Mouse (Mus musculus) hindbrain, embryonic 10.5 days (tissue): Measurements from ENCODE around the gene Nsf. TPM values are rescaled to one million over a fixed set of nuclear protein-coding genes. Genes with fewer than 3 reads are reported as not detected.
"Not testable (repeated sequence)": the region's sequence is repeated elsewhere in the genome, so short reads cannot be mapped to it uniquely, and the experiment has no call there.

Experiments used
- DNase-seq: peaks from one replicate; pipeline ENCODE4 v3.0.0-alpha.2; 2017; ENCODE audit warnings: low spot score
- H3K27ac ChIP-seq: fragments of 300-500 bp; sonication (generic); 2 replicates; pipeline ENCODE4 v1.5.1; 2016; ENCODE audit warnings: mild to moderate bottlenecking, moderate library complexity
- H3K27me3 ChIP-seq: fragments of 300-500 bp; sonication (generic); 2 replicates; pipeline ENCODE4 v1.6.1; 2016; ENCODE audit warnings: mild to moderate bottlenecking; ENCODE audit not compliant: poor library complexity, insufficient read depth, severe bottlenecking
- H3K36me3 ChIP-seq: fragments of 300-500 bp; sonication (generic); 2 replicates; pipeline ENCODE4 v1.6.1; 2016; ENCODE audit warnings: mild to moderate bottlenecking, moderate library complexity
- H3K4me1 ChIP-seq: fragments of 300-500 bp; sonication (generic); replicated peaks from 2 replicates; pipeline ENCODE4 v1.6.1; 2016; ENCODE audit warnings: mild to moderate bottlenecking
- H3K4me3 ChIP-seq: fragments of 300-500 bp; sonication (generic); 2 replicates; pipeline ENCODE4 v1.5.1; 2016; ENCODE audit warnings: mild to moderate bottlenecking, moderate library complexity
- H3K9me3 ChIP-seq: fragments of 300-500 bp; sonication (generic); 2 replicates; pipeline ENCODE4 v1.6.1; 2016; ENCODE audit warnings: mild to moderate bottlenecking, moderate library complexity
- WGBS: fragments of 180-500 bp; shearing (Covaris S2); methylation state at CpG from one replicate; pipeline ENCODE4 v1.1.7; 2016; 5-methylcytosine and 5-hydroxymethylcytosine counted together
- polyA plus RNA-seq: library from polyadenylated mRNA; unstranded; fragments of >200 nt; fragmentation: Nextera tagmentation; extraction: Ambion mirVana; gene quantifications from 2 replicates; pipeline ENCODE4 v1.2.1, GENCODE M21; 2016

Gene Nsf
- polyA plus RNA-seq = 53.1 and 54.3 TPM in 2 replicates

DNA sequence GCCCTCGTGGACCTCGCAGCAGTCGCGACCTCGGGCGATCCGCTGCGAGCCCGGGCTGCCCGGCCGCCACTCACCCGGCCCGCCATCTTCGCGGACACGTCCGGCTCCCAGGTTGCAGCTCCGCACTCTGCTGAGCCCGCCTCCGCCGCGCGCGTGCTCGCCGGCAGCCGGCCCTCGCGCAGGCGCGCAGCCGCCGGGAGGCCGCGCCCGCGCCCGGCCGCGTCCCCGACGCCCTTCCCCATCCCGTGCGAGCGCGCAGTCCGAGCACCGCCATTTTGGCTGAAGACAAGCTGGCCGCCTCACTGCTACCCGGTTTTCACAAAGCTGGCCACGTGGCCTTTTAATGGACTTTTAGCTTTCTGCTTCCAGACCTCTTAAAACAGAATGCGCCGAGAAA, at the start of gene Nsf:
Gene Nsf (minus strand): TSS at position 161 of the 397 bp plus-strand sequence.
- Histone ChIP-seq H3K27ac (peak within 1 kb of the TSS; percentile 95), H3K27me3 (no peaks in the 10 kb centered on the region), H3K36me3 (no peaks in the 10 kb centered on the region), H3K4me3 (peak within 1 kb of the TSS; percentile 90), H3K4me1 (peaks cover 24% of the 10 kb centered on the region), H3K9me3 (no peaks in the 10 kb centered on the region)
- DNase-seq = peak; percentile 85
- WGBS = under 1% methylated on average over 53 of the region's 53 CpGs

DNA sequence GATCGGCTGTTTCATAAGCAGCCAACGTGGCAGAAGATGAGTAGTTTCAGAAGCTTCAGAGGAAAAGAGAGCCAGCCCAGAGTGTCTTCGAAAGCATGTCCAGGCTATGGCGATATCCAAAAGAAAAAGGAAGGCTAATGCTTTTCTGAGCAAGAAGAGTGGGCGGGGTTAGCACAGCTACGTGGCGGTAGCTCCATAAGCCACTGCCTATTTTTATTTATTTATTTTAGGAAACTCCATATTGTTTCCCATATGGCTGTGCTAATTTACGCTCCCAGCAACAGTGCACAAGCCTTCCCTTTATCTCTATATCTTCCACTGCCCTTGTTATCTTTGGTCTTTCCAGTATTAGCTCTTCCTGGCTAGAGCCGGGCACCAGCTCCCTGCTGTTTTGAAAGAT, 49.5 kb upstream of the Nsf start:
- Histone ChIP-seq H3K27ac (no peak overlapping the region), H3K4me3 (no peak overlapping the region), H3K27me3 (no peaks in the 10 kb centered on the region), H3K4me1 (0 out of 2 replicates have a peak, but pooled peaks cover 3% of the 10 kb centered on the region), H3K36me3 (no peaks in the 10 kb centered on the region), H3K9me3 (no peaks in the 10 kb centered on the region)
- DNase-seq = no peak
- WGBS = 81% methylated on average over 9 of the region's 9 CpGs

DNA sequence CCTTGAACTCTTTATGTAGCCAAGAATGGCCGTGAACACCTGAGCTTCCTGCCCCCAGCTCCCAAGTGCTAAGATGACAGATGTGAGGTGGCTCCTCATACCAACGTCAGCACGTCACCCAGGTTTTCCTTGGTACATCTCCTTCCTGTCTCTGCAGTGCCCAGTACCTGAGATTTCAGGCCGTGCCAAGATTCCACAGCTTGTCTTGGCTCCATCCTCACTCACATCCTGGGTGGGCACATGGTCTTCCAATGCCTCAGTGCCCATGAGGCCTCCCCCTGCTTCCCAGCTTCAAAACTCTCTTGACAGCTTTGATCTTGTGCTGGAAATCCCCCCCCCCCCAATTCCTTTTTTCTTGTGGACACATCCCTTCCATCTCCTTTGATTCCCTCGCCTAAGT, 48.3 kb upstream of the Nsf start:
- Histone ChIP-seq H3K4me1 (0 out of 2 replicates have a peak, but pooled peaks cover 3% of the 10 kb centered on the region), H3K36me3 (no peaks in the 10 kb centered on the region), H3K9me3 (no peaks in the 10 kb centered on the region), H3K4me3 (no peak overlapping the region), H3K27me3 (no peaks in the 10 kb centered on the region), H3K27ac (no peak overlapping the region)
- WGBS = 89% methylated on average over 5 of the region's 5 CpGs
- no peak for DNase-seq

DNA sequence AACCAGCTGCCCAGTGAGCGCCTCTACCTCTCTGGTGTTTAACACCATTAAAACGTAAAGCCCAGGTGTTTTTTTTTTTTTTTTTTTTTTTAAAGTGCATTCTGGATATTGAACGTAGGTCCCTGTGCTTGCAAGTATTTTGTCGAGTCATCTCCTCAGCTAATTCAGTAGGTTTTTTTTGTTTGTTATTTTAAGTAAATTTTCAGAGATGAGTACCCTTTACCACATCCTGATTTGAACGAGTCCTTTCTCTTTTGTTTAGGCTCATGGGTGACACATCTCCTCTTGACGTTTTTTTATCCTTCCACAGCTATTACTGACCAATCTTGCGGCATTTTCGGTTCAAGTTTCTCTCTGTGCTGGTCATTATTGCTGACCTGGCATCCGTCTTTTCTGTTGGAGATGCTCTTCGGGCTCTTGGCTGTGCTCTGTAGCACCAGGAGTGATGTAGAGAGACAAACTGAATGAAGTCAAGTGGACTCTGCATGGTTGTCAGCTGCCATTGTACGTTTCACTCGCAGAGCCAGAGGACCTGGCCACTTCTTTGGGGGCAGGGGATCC, 47.6 kb upstream of the Nsf start:
- DNase-seq = no peak
- H3K4me1 ChIP-seq = 0 out of 2 replicates have a peak, but pooled peaks cover under 1% of the 10 kb centered on the region
- 86% methylated on average over 12 of the region's 12 CpGs for WGBS
- no peaks in the 10 kb centered on the region for H3K36me3 ChIP-seq
- H3K27ac ChIP-seq = no peak overlapping the region
- no peaks in the 10 kb centered on the region for H3K27me3 ChIP-seq
- H3K4me3 ChIP-seq = no peak overlapping the region
- H3K9me3 ChIP-seq = no peaks in the 10 kb centered on the region

DNA sequence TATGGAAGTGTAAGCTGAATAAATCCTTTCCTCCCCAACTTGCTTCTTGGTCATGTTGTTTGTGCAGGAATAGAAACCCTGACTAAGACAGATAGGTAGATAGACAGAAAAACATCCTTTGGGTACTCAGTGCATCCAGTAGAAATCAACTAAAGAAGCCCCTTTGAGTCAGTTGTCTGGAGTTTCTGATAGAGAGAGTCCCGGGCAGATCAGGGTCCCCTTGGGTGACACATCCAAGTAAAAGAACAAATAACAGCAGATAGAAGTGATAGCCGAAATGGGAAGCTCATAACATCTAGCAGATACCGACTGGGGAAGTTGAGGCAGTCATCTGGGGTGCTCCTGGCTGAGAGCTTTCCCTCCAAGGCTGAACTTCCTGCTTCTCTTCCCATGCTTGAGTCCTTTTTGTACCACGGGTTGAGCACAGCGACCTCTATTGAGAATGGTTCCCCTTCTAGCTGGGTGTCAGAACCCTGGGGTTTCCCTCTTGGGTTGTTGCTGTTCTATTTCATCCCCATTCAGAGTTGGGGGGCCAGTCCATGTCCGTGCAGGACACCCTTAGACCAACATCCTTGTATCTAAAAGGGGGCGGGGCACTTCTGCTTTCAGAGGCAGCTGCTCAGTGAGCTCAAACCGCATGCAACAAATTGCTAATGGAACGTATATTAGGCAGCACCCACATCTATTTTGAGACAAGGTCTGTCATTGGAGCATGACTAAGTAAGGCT, 47.0 kb upstream of the Nsf start:
- no peak for DNase-seq
- H3K4me1 ChIP-seq = no peaks in the 10 kb centered on the region
- no peaks in the 10 kb centered on the region for H3K36me3 ChIP-seq
- H3K9me3 ChIP-seq = no peaks in the 10 kb centered on the region
- WGBS = 78% methylated on average over 9 of the region's 9 CpGs
- no peaks in the 10 kb centered on the region for H3K27me3 ChIP-seq
- H3K27ac ChIP-seq = no peak overlapping the region
- H3K4me3 ChIP-seq = no peak overlapping the region

DNA sequence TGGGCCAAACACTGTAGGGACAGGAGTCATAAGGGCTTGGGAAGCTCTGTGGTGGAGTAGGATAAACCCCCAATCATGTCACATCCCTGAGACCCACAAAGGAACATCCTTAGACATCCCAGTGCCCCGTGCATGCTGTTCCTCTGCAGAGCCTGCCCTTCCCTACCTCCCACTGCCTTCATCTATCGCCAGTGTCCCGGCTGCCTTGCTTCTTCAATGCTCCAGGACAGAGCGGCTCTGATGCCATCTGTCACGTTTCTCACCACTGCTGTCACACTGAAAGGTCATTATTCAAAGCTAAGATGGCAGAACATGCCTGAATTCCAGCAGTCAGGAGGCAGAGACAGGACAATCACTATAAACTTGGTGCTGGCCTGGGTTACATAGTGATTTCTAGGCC, 44.9 kb upstream of the Nsf start:
- no peak for DNase-seq
- 69% methylated on average over 5 of the region's 5 CpGs for WGBS
- H3K36me3 ChIP-seq = no peaks in the 10 kb centered on the region

DNA sequence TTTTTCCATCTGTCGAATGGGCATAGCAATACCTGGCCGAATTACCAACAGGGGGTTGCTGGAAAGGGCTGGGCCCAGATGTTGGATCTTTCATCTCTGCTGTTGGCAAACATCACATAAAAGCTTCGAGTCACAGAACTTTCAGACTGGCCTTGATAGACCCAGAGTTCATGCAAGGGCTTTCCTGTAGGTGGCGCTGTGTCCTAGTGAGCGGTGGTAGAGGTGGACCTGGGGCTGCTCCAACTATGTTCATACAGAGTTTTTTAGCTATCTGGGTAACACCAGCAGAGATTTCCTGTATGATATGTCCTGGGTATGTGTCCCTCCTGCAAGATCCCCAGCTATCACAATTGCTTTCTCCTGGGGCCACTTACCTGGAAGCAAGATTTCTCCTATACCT, 43.5 kb upstream of the Nsf start:
- WGBS = 16% methylated on average over 5 of the region's 5 CpGs
- no peaks in the 10 kb centered on the region for H3K27me3 ChIP-seq
- DNase-seq = peak; percentile 73
- H3K4me1 ChIP-seq = no peaks in the 10 kb centered on the region
- H3K4me3 ChIP-seq = no peak overlapping the region
- no peaks in the 10 kb centered on the region for H3K36me3 ChIP-seq
- no peaks in the 10 kb centered on the region for H3K9me3 ChIP-seq
- H3K27ac ChIP-seq = no peak overlapping the region

More for the DNA sequence above, 44.9 kb upstream of the Nsf start:
- Histone ChIP-seq H3K27ac (no peak overlapping the region), H3K4me3 (no peak overlapping the region), H3K4me1 (no peaks in the 10 kb centered on the region), H3K27me3 (no peaks in the 10 kb centered on the region), H3K9me3 (no peaks in the 10 kb centered on the region)

DNA sequence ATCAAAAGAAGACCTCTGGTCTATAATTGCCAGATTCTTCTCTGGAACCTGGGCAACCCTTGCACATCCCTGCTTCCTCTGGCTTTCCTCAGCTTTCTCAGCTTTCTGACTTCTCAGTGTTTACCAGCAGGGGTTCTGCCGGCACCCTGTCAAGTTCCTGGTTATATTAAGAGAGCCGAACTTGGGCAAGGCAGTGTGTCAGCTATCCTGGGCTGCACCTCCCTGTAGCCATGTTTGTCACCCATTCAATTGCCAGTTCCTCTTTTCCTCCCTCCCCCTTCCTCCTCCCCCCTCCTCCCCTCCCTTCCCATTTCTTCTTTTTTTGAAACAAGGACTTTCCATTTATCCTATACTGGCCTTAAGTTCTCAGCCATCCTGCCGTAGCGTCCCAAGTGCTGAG, 38.8 kb upstream of the Nsf start:
- WGBS = 70% methylated on average over 4 of the region's 4 CpGs
- no peaks in the 10 kb centered on the region for H3K27me3 ChIP-seq
- no peak for DNase-seq
- H3K9me3 ChIP-seq = no peaks in the 10 kb centered on the region
- H3K36me3 ChIP-seq = no peaks in the 10 kb centered on the region
- H3K27ac ChIP-seq = no peak overlapping the region
- H3K4me3 ChIP-seq = no peak overlapping the region
- peaks cover 15% of the 10 kb centered on the region for H3K4me1 ChIP-seq

DNA sequence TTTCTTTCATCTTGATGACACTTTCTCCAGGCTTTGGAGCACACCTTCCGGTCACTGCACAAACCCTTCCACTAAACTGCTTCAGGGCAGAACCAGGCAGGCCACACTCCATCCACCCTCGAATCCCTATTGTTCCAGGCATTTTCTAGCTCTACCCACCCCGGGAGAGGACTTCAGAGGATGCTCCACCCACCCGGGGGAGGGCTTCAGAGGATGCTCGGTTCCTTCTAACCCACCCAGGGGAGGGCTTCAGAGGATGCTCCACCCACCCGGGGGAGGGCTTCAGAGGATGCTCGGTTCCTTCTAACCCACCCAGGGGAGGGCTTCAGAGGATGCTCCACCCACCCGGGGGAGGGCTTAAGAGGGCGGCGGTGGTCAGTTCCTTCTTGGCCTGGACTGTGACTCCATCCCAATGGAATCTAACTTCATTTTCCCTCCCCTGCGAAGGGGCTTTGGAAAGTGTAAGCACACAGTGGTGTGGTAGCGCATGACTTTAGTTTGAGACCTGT, 36.2 kb upstream of the Nsf start:
- WGBS = 12% methylated on average over 12 of the region's 12 CpGs

DNA sequence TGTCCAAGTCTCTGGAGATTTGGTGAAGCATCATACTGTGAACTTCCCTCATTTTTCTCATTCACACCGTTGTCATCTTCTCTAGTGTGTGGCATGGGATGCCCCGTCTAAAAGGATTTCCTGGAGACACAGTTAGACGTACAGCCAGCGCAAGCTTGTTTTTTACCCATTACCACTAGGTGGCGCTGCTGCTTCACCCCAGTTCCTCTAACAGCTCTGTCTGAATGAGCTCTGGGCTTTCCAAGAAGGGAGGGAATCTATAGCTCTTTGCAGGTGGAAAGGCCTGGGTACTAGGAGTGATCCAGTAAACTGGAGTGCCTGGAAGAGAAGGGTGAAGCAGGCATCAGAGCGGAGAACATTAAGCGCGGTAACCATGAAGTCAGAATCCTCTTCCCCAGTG, 33.6 kb upstream of the Nsf start:
- peaks cover 38% of the 10 kb centered on the region for H3K36me3 ChIP-seq
- peaks cover 15% of the 10 kb centered on the region for H3K4me1 ChIP-seq
- DNase-seq = peak; percentile 80
- no peak overlapping the region for H3K4me3 ChIP-seq
- no peaks in the 10 kb centered on the region for H3K9me3 ChIP-seq
- H3K27ac ChIP-seq = no peak overlapping the region
- 27% methylated on average over 8 of the region's 8 CpGs for WGBS
- H3K27me3 ChIP-seq = no peaks in the 10 kb centered on the region

More for the DNA sequence above, 36.2 kb upstream of the Nsf start:
- Histone ChIP-seq H3K4me1 (peaks cover 15% of the 10 kb centered on the region), H3K27ac (peak overlapping the region; percentile 62), H3K36me3 (peaks cover 11% of the 10 kb centered on the region)
- peak; percentile 39 for DNase-seq
- not testable (repeated sequence) for H3K27me3 ChIP-seq, H3K4me3 ChIP-seq, H3K9me3 ChIP-seq

DNA sequence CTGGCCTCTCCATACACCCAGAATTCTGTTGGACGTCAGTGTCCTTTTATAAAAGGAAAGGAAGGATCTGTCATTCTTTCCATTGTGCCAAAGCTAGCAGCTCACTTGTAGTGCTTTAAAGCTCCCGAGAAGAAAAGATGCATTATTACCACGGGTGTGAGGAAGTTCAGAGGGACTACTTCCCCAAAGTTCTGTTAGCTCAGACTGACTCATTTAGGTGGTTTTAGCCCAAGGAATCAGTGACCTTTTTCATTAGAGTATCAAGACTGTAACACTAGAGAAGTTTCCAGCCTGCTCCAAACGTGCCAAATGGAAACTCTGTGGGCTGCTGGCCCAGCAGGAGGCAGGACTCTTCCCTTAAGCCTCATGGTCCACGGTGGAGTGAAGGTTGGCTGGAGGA, 30.2 kb upstream of the Nsf start:
- peaks cover 72% of the 10 kb centered on the region for H3K36me3 ChIP-seq
- H3K27me3 ChIP-seq = no peaks in the 10 kb centered on the region
- H3K4me1 ChIP-seq = peaks cover 11% of the 10 kb centered on the region
- DNase-seq = no peak
- no peak overlapping the region for H3K4me3 ChIP-seq
- H3K9me3 ChIP-seq = no peaks in the 10 kb centered on the region
- H3K27ac ChIP-seq = no peak overlapping the region
- 67% methylated on average over 5 of the region's 5 CpGs for WGBS

DNA sequence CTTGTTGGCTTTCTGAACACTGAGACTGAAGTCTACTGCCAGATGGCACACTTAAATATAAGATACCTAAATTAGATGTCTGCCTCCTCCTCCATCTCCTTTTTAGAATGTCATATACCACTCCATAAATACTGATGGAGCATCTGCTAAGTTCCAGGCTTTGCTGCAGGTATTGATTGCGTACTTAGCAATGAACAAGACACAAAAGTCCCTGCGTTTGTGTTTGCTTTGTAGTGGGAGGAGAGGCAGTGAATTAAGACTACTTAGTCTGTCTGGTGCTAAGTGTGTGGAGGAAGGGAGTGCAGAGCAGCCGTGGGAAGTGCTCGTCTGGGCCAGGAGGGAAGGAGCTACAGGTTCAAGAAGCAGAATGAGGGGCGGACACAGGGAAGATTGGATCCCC, 28.0 kb upstream of the Nsf start:
- DNase-seq = no peak
- H3K27ac ChIP-seq = no peak overlapping the region
- H3K9me3 ChIP-seq = no peaks in the 10 kb centered on the region
- peaks cover 8% of the 10 kb centered on the region for H3K4me1 ChIP-seq
- no peak overlapping the region for H3K4me3 ChIP-seq
- 75% methylated on average over 5 of the region's 5 CpGs for WGBS
- H3K36me3 ChIP-seq = peaks cover 91% of the 10 kb centered on the region
- H3K27me3 ChIP-seq = no peaks in the 10 kb centered on the region

DNA sequence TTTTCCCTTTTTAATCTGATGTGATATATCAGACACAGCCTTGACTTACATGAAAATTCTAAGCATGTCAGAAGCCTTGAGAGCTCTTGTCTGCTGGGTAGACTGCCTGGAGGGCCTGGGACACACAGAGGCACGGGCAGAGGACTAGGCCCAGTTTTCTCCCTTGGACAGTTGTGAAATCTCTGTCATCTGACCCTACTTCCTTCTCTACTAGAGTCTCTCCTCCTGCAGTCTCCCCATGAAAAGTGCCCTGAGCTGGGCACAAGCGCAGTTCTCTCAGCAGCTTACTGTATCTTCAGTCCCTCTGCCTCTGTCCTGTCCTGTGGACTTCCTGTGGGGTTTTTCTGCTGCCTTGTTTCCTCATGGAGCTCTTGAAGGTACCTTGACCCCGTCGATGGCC, 25.5 kb upstream of the Nsf start:
- peaks cover 97% of the 10 kb centered on the region for H3K36me3 ChIP-seq
- WGBS = 89% methylated on average over 4 of the region's 4 CpGs
- H3K4me3 ChIP-seq = no peak overlapping the region
- peaks cover 8% of the 10 kb centered on the region for H3K4me1 ChIP-seq
- no peaks in the 10 kb centered on the region for H3K27me3 ChIP-seq
- DNase-seq = no peak
- 0 out of 2 replicates have a peak overlapping the region, but pooled peaks have one; percentile 23 for H3K27ac ChIP-seq
- no peaks in the 10 kb centered on the region for H3K9me3 ChIP-seq
